Mouse (Mus musculus): ENCODE data around the gene Unc5b. TPM values are rescaled to one million over a fixed set of nuclear protein-coding genes. Genes with fewer than 3 reads are reported as not detected.

Unc5b gene
- polyA plus RNA-seq, 1 experiment from 2014 or later = 12.1 TPM

GRCm38 (mm10) chr10:60775473-60775872 is 55.9 kb downstream of the Unc5b start:
- peaks cover 90% of the 10 kb centered on the region for H3K36me3 ChIP-seq
- no peak overlapping the region for H3K4me2 ChIP-seq
- no peaks in the 10 kb centered on the region for H3K9me3 ChIP-seq
- H3K27ac ChIP-seq (replicated peaks) = no peak overlapping the region
- peaks cover 22% of the 10 kb centered on the region for H3K4me1 ChIP-seq
- 72% methylated on average over 6 of the region's 6 CpGs for WGBS
- no peak for ATAC-seq (ENCODE audit: extremely low read depth, insufficient number of reproducible peaks, low FRiP score, low TSS enrichment)
- H3K27me3 ChIP-seq (replicated peaks) = no peaks in the 10 kb centered on the region
- H3K9ac ChIP-seq = no peak overlapping the region
- H3K4me3 ChIP-seq = no peak overlapping the region

- no peak overlapping the region for H3K9ac ChIP-seq
- H3K27ac ChIP-seq (replicated peaks) = no peak overlapping the region
- no peaks in the 10 kb centered on the region for H3K27me3 ChIP-seq (replicated peaks)
- no peak overlapping the region for H3K4me3 ChIP-seq
- no peak for ATAC-seq (ENCODE audit: extremely low read depth, insufficient number of reproducible peaks, low FRiP score, low TSS enrichment)
- peaks cover 15% of the 10 kb centered on the region for H3K4me1 ChIP-seq
- H3K36me3 ChIP-seq = peaks cover 99% of the 10 kb centered on the region
- no peaks in the 10 kb centered on the region for H3K9me3 ChIP-seq
- 92% methylated on average over 13 of the region's 13 CpGs for WGBS
- H3K4me2 ChIP-seq = no peak overlapping the region
Measured at GRCm38 (mm10) chr10:60774616-60775015, 56.8 kb downstream of the Unc5b start.

- Histone ChIP-seq H3K27me3 (replicated peaks) (no peaks in the 10 kb centered on the region), H3K36me3 (peaks cover 99% of the 10 kb centered on the region), H3K4me3 (no peak overlapping the region), H3K4me1 (peaks cover 15% of the 10 kb centered on the region), H3K27ac (replicated peaks) (peak overlapping the region; percentile 70), H3K9ac (no peak overlapping the region), H3K4me2 (no peak overlapping the region), H3K9me3 (no peaks in the 10 kb centered on the region)
- WGBS = 35% methylated on average over 4 of the region's 4 CpGs
- no peak; the same call in 1 of the 2 replicates for ATAC-seq (ENCODE audit: extremely low read depth, insufficient number of reproducible peaks, low FRiP score, low TSS enrichment)
Measured at GRCm38 (mm10) chr10:60770855-60771254, 60.5 kb downstream of the Unc5b start.

GRCm38 (mm10) chr10:60768614-60769013 is 62.8 kb downstream of the Unc5b start:
- ATAC-seq (ENCODE audit: extremely low read depth, insufficient number of reproducible peaks, low FRiP score, low TSS enrichment) = no peak
- Histone ChIP-seq H3K4me3 (no peak overlapping the region), H3K27me3 (replicated peaks) (no peaks in the 10 kb centered on the region), H3K9me3 (no peaks in the 10 kb centered on the region), H3K4me2 (no peak overlapping the region), H3K9ac (0 out of 2 replicates have a peak overlapping the region, but pooled peaks have one; percentile 8), H3K36me3 (peaks cover 99% of the 10 kb centered on the region), H3K4me1 (peaks cover 15% of the 10 kb centered on the region), H3K27ac (replicated peaks) (no peak overlapping the region)
- 78% methylated on average over 7 of the region's 7 CpGs for WGBS

GRCm38 (mm10) chr10:60767400-60767799 is 64.0 kb downstream of the Unc5b start:
- no peaks in the 10 kb centered on the region for H3K27me3 ChIP-seq (replicated peaks)

GRCm38 (mm10) chr10:60762126-60762525 is 69.3 kb downstream of the Unc5b start:
- Histone ChIP-seq H3K4me2 (no peak overlapping the region), H3K36me3 (peaks cover 51% of the 10 kb centered on the region), H3K9ac (no peak overlapping the region), H3K27me3 (replicated peaks) (no peaks in the 10 kb centered on the region), H3K9me3 (peaks cover 3% of the 10 kb centered on the region; the same call in 1 of the 2 replicates), H3K4me1 (no peaks in the 10 kb centered on the region), H3K27ac (replicated peaks) (no peak overlapping the region), H3K4me3 (no peak overlapping the region)
- ATAC-seq (ENCODE audit: extremely low read depth, insufficient number of reproducible peaks, low FRiP score, low TSS enrichment) = no peak
- 75% methylated on average over 1 of the region's 1 CpGs for WGBS

More at GRCm38 (mm10) chr10:60767400-60767799, 64.0 kb downstream of the Unc5b start:
- ATAC-seq (ENCODE audit: extremely low read depth, insufficient number of reproducible peaks, low FRiP score, low TSS enrichment) = no peak
- Histone ChIP-seq H3K36me3 (peaks cover 98% of the 10 kb centered on the region), H3K9me3 (no peaks in the 10 kb centered on the region), H3K4me3 (no peak overlapping the region), H3K27ac (replicated peaks) (no peak overlapping the region), H3K9ac (no peak overlapping the region), H3K4me1 (peaks cover 15% of the 10 kb centered on the region), H3K4me2 (no peak overlapping the region)
- WGBS = 64% methylated on average over 7 of the region's 7 CpGs

GRCm38 (mm10) chr10:60760377-60760776 is 71.0 kb downstream of the Unc5b start:
- H3K4me3 ChIP-seq = no peak overlapping the region
- peaks cover 34% of the 10 kb centered on the region for H3K36me3 ChIP-seq
- no peak overlapping the region for H3K27ac ChIP-seq (replicated peaks)
- H3K27me3 ChIP-seq (replicated peaks) = no peaks in the 10 kb centered on the region
- ATAC-seq (ENCODE audit: extremely low read depth, insufficient number of reproducible peaks, low FRiP score, low TSS enrichment) = peak; percentile 24; the same call in 1 of the 2 replicates
- H3K4me2 ChIP-seq = no peak overlapping the region
- H3K9me3 ChIP-seq = peaks cover 3% of the 10 kb centered on the region; the same call in 1 of the 2 replicates
- WGBS = 5% methylated on average over 14 of the region's 14 CpGs
- H3K9ac ChIP-seq = no peak overlapping the region
- H3K4me1 ChIP-seq = no peaks in the 10 kb centered on the region

GRCm38 (mm10) chr10:60756992-60757391 is 74.4 kb downstream of the Unc5b start:
- no peak overlapping the region for H3K4me3 ChIP-seq
- no peak overlapping the region for H3K4me2 ChIP-seq
- 0 out of 2 replicates have a peak, but pooled peaks cover 1% of the 10 kb centered on the region for H3K36me3 ChIP-seq
- H3K27ac ChIP-seq (replicated peaks) = no peak overlapping the region
- H3K4me1 ChIP-seq = peaks cover 7% of the 10 kb centered on the region
- 6% methylated on average over 7 of the region's 7 CpGs for WGBS
- ATAC-seq (ENCODE audit: extremely low read depth, insufficient number of reproducible peaks, low FRiP score, low TSS enrichment) = no peak
- H3K9ac ChIP-seq = no peak overlapping the region
- H3K9me3 ChIP-seq = peaks cover 3% of the 10 kb centered on the region; the same call in 1 of the 2 replicates
- no peaks in the 10 kb centered on the region for H3K27me3 ChIP-seq (replicated peaks)

GRCm38 (mm10) chr10:60756146-60756545 is 75.2 kb downstream of the Unc5b start:
- no peak overlapping the region for H3K9ac ChIP-seq
- no peak overlapping the region for H3K4me2 ChIP-seq
- H3K27ac ChIP-seq (replicated peaks) = no peak overlapping the region
- no peaks in the 10 kb centered on the region for H3K27me3 ChIP-seq (replicated peaks)
- H3K9me3 ChIP-seq = peaks cover 3% of the 10 kb centered on the region; the same call in 1 of the 2 replicates
- no peaks in the 10 kb centered on the region for H3K36me3 ChIP-seq
- no peak for ATAC-seq (ENCODE audit: extremely low read depth, insufficient number of reproducible peaks, low FRiP score, low TSS enrichment)
- H3K4me1 ChIP-seq = peaks cover 16% of the 10 kb centered on the region
- no peak overlapping the region for H3K4me3 ChIP-seq

GRCm38 (mm10) chr10:60753941-60754340 is 77.4 kb downstream of the Unc5b start:
- no peak overlapping the region for H3K4me2 ChIP-seq
- WGBS = 76% methylated on average over 8 of the region's 8 CpGs

GRCm38 (mm10) chr10:60753261-60753660 is 78.1 kb downstream of the Unc5b start:
- Histone ChIP-seq H3K9me3 (peaks cover 3% of the 10 kb centered on the region; the same call in 1 of the 2 replicates), H3K9ac (peak overlapping the region; percentile 75), H3K4me3 (peak overlapping the region; percentile 61), H3K36me3 (peaks cover 17% of the 10 kb centered on the region; the same call in 1 of the 2 replicates), H3K27ac (replicated peaks) (0 out of 2 replicates have a peak overlapping the region, but pooled peaks have one; percentile 30), H3K4me1 (peaks cover 16% of the 10 kb centered on the region), H3K27me3 (replicated peaks) (no peaks in the 10 kb centered on the region), H3K4me2 (peak overlapping the region; percentile 83)
- no peak for ATAC-seq (ENCODE audit: extremely low read depth, insufficient number of reproducible peaks, low FRiP score, low TSS enrichment)
- WGBS = 65% methylated on average over 9 of the region's 9 CpGs

More at GRCm38 (mm10) chr10:60753941-60754340, 77.4 kb downstream of the Unc5b start:
- no peak for ATAC-seq (ENCODE audit: extremely low read depth, insufficient number of reproducible peaks, low FRiP score, low TSS enrichment)
- H3K27me3 ChIP-seq (replicated peaks) = no peaks in the 10 kb centered on the region
- peaks cover 10% of the 10 kb centered on the region; the same call in 1 of the 2 replicates for H3K36me3 ChIP-seq
- H3K9ac ChIP-seq = no peak overlapping the region
- no peak overlapping the region for H3K27ac ChIP-seq (replicated peaks)
- H3K4me1 ChIP-seq = peaks cover 16% of the 10 kb centered on the region
- peaks cover 3% of the 10 kb centered on the region; the same call in 1 of the 2 replicates for H3K9me3 ChIP-seq
- H3K4me3 ChIP-seq = no peak overlapping the region
